Mouse (Mus musculus): ENCODE measurements around the gene Gm49333. TPM values are rescaled to one million over a fixed set of nuclear protein-coding genes. Genes with fewer than 3 reads are reported as not detected.
"Not testable (repeated sequence)": the region's sequence is repeated elsewhere in the genome, so short reads cannot be mapped to it uniquely, and the experiment has no call there.

Gene Gm49333
- polyA plus RNA-seq, 1 experiment from 2014 or later = 0.21 TPM

DNA sequence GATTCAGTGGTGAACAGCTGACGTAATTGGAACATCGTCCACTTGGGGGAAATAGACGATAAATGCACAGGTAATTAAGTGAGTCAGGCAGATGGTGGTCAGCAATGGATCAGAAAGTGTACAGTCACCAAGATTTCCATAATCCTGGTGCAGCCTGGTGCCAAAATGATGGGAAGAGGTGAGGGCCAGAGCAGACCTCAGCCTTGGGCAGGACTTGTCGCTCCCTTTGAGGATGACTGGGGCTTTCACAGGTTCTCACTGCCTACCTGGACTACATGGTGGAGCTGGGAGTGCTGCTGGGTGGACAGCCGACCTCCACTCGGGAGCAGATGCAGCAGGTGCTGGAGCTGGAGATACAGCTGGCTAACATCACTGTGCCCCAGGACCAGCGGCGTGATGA is 26.0 kb downstream of the Gm49333 start:
- no peaks in the 10 kb centered on the region for H3K4me1 ChIP-seq
- H3K27ac ChIP-seq = no peak overlapping the region
- H3K27me3 ChIP-seq (replicated peaks) = peaks cover 27% of the 10 kb centered on the region
- H3K36me3 ChIP-seq = no peaks in the 10 kb centered on the region
- WGBS (ENCODE audit: insufficient replicate concordance) = 55% methylated on average over 8 of the region's 8 CpGs
- H3K4me2 ChIP-seq = no peak overlapping the region
- no peak overlapping the region for H3K9ac ChIP-seq
- no peaks in the 10 kb centered on the region for H3K9me3 ChIP-seq (replicated peaks)
- no peak overlapping the region for H3K4me3 ChIP-seq
- no peak for ATAC-seq

DNA sequence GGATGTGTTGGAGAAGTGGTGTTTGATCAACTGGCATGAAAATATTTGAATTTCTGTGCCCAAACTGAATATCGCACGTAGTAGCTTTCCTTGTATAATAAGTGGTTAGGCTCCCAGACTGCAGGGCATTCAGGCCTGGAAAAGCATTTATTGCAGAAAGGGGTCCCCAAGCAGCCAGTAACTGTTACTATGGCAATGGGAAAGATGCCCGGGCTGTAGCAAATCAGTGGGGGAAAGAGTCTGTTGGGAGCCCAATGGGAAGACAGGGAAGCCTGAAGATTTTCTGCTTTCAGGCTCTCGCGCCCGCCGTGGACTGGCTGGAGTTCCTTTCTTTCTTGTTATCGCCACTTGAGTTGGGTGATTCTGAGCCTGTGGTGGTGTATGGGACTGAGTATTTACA is 27.0 kb downstream of the Gm49333 start:
- no peak for ATAC-seq
- no peaks in the 10 kb centered on the region for H3K36me3 ChIP-seq
- no peak overlapping the region for H3K4me2 ChIP-seq
- WGBS (ENCODE audit: insufficient replicate concordance) = 73% methylated on average over 8 of the region's 8 CpGs
- H3K27me3 ChIP-seq (replicated peaks) = peaks cover 26% of the 10 kb centered on the region
- no peak overlapping the region for H3K4me3 ChIP-seq
- H3K9me3 ChIP-seq (replicated peaks) = no peaks in the 10 kb centered on the region
- H3K4me1 ChIP-seq = no peaks in the 10 kb centered on the region
- H3K27ac ChIP-seq = no peak overlapping the region
- no peak overlapping the region for H3K9ac ChIP-seq

DNA sequence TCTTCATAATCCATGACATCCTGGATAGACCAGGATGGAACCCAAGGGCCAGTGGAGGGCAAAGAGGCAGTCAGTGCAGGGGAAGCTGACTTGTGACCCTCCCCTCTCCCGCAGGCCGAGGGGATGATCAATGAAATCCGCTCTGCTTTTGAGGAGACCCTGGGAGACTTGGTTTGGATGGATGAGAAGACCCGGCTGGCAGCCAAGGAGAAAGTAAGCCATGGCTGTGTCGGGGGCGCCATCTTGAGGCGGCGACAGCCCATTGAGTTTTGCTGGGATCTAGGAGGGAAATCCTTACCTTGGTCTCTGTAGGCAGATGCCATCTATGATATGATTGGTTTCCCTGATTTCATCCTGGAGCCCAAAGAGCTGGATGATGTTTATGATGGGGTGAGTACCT is 30.8 kb downstream of the Gm49333 start:
- Histone ChIP-seq H3K4me3 (no peak overlapping the region), H3K4me2 (no peak overlapping the region), H3K4me1 (no peaks in the 10 kb centered on the region), H3K36me3 (no peaks in the 10 kb centered on the region), H3K9ac (no peak overlapping the region), H3K27ac (no peak overlapping the region), H3K9me3 (replicated peaks) (no peaks in the 10 kb centered on the region), H3K27me3 (replicated peaks) (peaks cover 45% of the 10 kb centered on the region)
- 3% methylated on average over 8 of the region's 8 CpGs for WGBS (ENCODE audit: insufficient replicate concordance)
- no peak for ATAC-seq

DNA sequence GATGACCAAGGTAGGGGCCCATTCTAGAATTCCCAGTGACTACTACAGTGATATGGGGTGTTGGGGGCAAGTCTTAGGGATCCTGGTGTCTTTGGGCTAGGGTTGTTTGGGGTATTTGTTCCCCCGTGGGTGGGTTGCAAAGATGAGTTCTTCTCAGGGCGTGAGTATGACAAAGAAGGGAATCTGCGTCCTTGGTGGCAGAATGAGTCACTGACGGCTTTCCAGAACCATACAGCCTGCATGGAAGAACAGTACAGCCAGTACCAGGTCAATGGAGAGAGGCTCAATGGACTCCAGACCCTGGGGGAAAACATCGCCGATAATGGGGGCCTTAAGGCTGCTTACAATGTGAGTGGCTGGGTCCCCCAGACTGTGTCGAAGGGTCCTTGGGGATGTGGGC is 32.5 kb downstream of the Gm49333 start:
- H3K27ac ChIP-seq = no peak overlapping the region
- H3K4me3 ChIP-seq = no peak overlapping the region
- 67% methylated on average over 7 of the region's 7 CpGs for WGBS (ENCODE audit: insufficient replicate concordance)
- no peak overlapping the region for H3K4me2 ChIP-seq
- ATAC-seq = no peak
- no peaks in the 10 kb centered on the region for H3K4me1 ChIP-seq
- H3K9me3 ChIP-seq (replicated peaks) = no peaks in the 10 kb centered on the region
- peaks cover 41% of the 10 kb centered on the region for H3K27me3 ChIP-seq (replicated peaks)
- no peaks in the 10 kb centered on the region for H3K36me3 ChIP-seq
- H3K9ac ChIP-seq = no peak overlapping the region

DNA sequence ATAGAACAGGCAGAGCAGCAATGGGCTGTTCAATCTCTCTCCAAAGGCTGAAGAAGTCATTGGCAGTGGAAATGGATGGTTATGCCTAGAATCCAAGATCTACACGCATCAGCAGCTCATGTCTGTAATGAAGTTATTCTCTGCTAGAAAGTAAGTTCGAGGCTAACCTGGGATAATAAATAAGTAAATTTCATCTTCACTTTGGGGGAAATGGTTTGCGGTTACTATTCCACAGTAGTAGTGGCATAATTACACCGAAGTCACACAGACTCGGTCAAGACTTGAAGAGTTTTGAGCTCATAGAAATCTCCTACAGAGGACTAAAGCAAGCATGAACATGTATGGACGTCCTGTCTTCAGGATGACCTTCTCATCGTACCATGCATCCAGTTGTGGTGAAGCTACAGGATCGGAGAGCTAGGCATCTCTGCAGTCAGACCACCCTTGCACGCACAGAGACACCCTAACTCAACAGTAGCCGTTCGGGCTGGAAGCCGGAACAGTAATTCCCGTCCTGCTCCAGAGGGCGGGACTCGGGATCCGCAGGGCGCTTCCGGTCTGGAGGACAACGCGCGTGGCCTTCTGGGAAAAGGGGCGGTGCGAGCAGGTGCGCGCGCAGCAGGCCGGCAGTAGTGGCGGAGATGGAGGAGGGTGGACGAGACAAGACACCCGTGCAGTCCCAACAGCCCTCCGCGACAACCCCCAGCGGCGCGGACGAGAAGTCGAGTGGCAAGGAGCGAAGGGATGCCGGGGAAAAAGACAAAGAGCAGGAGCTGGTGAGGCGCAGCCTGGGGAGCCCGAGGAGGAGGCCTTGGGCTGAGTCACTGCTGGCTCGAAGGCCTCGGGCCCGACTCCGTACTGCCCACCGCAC is 39.9 kb downstream of the Gm49333 start, which contains the start of gene Psmd2:
Gene Psmd2 (plus strand): TSS at position 577 of the 871 bp plus-strand sequence.
- peaks cover 34% of the 10 kb centered on the region for H3K36me3 ChIP-seq
- no peaks in the 10 kb centered on the region for H3K9me3 ChIP-seq (replicated peaks)
- 0 out of 2 replicates have a peak, but pooled peaks cover 11% of the 10 kb centered on the region for H3K27me3 ChIP-seq (replicated peaks)
- peak; percentile 95 for ATAC-seq
- peak within 1 kb of the TSS; percentile 81 for H3K9ac ChIP-seq
- 1% methylated on average over 46 of the region's 46 CpGs for WGBS (ENCODE audit: insufficient replicate concordance)
- peaks cover 18% of the 10 kb centered on the region for H3K4me1 ChIP-seq
- H3K4me3 ChIP-seq = peak within 1 kb of the TSS; percentile 81
- H3K27ac ChIP-seq = peak within 1 kb of the TSS; percentile 52
- peak within 1 kb of the TSS; percentile 81 for H3K4me2 ChIP-seq

DNA sequence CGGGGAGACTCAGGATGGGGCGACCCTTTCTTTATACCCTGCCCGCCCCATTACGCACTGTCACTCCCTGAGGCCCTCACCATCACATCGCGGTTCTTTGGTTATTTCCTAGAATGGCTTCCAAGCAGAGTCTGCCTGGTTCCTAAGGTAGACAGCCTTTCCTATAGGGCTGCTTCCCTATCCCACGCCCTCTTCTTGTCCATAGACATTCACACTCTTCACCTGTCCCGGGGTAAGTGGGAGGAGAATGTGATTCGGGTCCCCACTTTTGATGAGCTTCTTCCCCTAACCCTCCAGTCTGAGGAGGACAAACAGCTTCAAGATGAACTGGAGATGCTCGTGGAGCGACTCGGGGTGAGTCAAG is 40.5 kb downstream of the Gm49333 start:
- H3K27me3 ChIP-seq (replicated peaks) = 0 out of 2 replicates have a peak, but pooled peaks cover 5% of the 10 kb centered on the region
- H3K9me3 ChIP-seq (replicated peaks) = no peaks in the 10 kb centered on the region
- ATAC-seq = peak; percentile 51; the same call in 1 of the 2 replicates
- H3K4me3 ChIP-seq = peak overlapping the region; percentile 81
- H3K27ac ChIP-seq = peak overlapping the region; percentile 52
- H3K4me2 ChIP-seq = peak overlapping the region; percentile 81
- H3K36me3 ChIP-seq = peaks cover 41% of the 10 kb centered on the region
- WGBS (ENCODE audit: insufficient replicate concordance) = 8% methylated on average over 12 of the region's 12 CpGs
- peak overlapping the region; percentile 81 for H3K9ac ChIP-seq
- H3K4me1 ChIP-seq = peaks cover 18% of the 10 kb centered on the region

DNA sequence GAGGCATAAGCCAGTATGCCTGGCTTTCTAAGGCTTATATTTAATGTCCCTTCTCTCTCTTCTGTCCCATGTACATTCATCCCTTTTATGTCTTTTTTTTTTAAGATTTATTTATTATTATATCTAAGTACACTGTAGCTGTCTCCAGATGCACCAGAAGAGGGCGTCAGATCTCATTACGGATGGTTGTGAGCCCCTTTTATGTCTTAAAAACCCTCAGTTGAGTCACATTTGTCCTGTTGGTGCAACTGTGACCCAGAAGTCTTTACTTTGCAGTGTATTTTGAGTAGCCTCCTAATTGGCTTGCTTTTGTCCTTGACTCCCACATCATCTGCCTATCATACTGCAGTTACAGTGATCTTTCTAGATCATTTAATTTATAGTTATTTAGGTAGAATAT is 41.9 kb downstream of the Gm49333 start:
- Histone ChIP-seq H3K4me1 (peaks cover 18% of the 10 kb centered on the region), H3K27ac (no peak overlapping the region), H3K36me3 (peaks cover 55% of the 10 kb centered on the region), H3K27me3 (replicated peaks) (no peaks in the 10 kb centered on the region), H3K9me3 (replicated peaks) (no peaks in the 10 kb centered on the region), H3K9ac (no peak overlapping the region), H3K4me3 (peak overlapping the region; percentile 81), H3K4me2 (peak overlapping the region; percentile 81)
- ATAC-seq = no peak
- 47% methylated on average over 2 of the region's 2 CpGs for WGBS (ENCODE audit: insufficient replicate concordance)

DNA sequence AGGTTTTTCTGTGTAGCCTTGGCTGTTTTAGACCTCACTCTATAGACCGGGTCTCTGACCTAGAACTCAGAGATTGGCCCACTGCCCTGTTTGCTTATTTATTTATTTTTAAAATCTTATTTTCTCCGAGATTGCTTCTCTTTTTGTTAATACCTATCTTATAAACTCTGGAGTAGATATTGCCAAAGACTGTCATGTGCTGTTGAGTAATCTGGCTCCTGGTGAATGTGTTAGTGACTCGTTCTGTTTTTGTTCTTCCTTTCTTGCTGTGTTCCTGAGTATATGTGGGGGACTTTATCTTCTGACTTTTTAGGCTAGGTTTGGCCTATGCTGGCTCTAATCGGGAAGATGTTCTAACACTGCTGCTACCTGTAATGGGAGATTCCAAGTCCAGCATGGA is 46.3 kb downstream of the Gm49333 start:
- ATAC-seq = no peak
- H3K9me3 ChIP-seq (replicated peaks) = no peaks in the 10 kb centered on the region
- H3K27me3 ChIP-seq (replicated peaks) = no peaks in the 10 kb centered on the region
- no peak overlapping the region for H3K9ac ChIP-seq
- H3K4me2 ChIP-seq = no peak overlapping the region
- 82% methylated on average over 4 of the region's 4 CpGs for WGBS (ENCODE audit: insufficient replicate concordance)
- H3K4me1 ChIP-seq = peaks cover 7% of the 10 kb centered on the region
- H3K27ac ChIP-seq = no peak overlapping the region
- no peak overlapping the region for H3K4me3 ChIP-seq
- H3K36me3 ChIP-seq = peaks cover 97% of the 10 kb centered on the region

DNA sequence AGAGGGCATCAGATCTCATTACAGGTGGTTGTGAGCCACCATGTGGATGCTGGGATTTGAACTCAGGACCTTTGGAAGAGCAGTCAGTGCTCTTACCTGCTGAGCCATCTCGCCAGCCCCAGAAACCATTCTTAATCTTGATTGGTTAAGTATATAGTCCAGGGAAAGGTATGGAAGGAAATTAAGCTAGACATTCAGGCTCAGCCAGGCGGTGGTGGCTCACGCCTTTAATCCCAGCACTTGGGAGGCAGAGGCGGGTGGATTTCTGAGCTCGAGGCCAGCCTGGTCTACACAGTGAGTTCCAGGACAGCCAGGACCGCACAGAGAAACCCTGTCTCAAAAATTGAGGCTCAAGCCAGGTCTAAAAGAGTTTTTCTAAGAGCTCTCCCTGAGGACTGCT is 56.6 kb downstream of the Gm49333 start, which contains the start of gene Eif4g1:
Gene Eif4g1 (plus strand): TSS at position 301 of the 400 bp plus-strand sequence.
- Histone ChIP-seq H3K36me3 (peaks cover 17% of the 10 kb centered on the region), H3K4me1 (peaks cover 10% of the 10 kb centered on the region)
- not testable (repeated sequence) for H3K4me2 ChIP-seq; H3K4me3 ChIP-seq; H3K27ac ChIP-seq; H3K9ac ChIP-seq; ATAC-seq; H3K27me3 ChIP-seq (replicated peaks); H3K9me3 ChIP-seq (replicated peaks)
- WGBS (ENCODE audit: insufficient replicate concordance) = 75% methylated on average over 5 of the region's 6 CpGs

DNA sequence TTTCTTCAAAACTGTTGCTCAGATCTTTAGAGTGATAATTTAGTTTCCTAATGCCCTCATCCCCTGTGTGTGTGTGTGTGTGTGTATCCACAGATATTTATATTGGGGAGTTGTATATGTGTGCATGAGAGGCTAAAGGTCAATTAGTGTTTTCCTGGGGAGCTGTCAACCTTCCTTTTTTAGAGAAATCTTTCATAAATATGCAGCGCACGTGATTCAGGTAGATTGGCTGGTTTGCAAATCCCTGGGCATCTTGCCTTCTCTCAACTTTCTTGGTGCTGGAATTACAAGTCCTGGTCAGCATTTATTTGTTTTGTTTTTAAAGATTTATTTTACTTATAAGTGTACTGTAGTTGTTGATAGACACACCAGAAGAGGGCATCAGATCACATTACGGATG is 58.9 kb downstream of the Gm49333 start:
- 82% methylated on average over 3 of the region's 3 CpGs for WGBS (ENCODE audit: insufficient replicate concordance)
- no peak overlapping the region for H3K4me3 ChIP-seq
- H3K4me2 ChIP-seq = no peak overlapping the region
- H3K36me3 ChIP-seq = peaks cover 13% of the 10 kb centered on the region
- H3K9me3 ChIP-seq (replicated peaks) = no peaks in the 10 kb centered on the region
- H3K27me3 ChIP-seq (replicated peaks) = no peaks in the 10 kb centered on the region
- H3K9ac ChIP-seq = no peak overlapping the region
- peaks cover 29% of the 10 kb centered on the region for H3K4me1 ChIP-seq
- no peak overlapping the region for H3K27ac ChIP-seq
- ATAC-seq = no peak

DNA sequence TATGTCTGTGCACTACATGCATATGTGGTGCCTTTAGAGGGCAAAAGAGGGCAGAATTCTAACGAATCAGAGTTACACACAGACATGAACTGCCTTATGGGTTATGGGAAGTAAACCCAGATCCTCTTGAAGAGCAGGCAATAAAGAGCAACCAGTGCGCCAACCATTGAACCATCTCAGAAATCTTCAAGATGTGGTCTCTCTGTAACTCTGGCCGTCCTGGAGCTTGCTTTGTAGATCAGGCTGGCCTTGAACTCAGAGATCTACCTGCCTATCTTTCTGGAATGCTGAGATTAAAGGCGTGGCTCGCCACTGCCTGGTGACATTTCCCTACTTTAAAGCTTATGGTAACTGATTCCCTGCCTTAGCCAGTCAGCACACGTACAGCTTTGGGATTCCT is 60.5 kb downstream of the Gm49333 start:
- no peak for ATAC-seq
- Histone ChIP-seq H3K27ac (peak overlapping the region; percentile 93), H3K9me3 (replicated peaks) (no peaks in the 10 kb centered on the region), H3K4me1 (peaks cover 39% of the 10 kb centered on the region), H3K4me3 (peak overlapping the region; percentile 99), H3K36me3 (peaks cover 29% of the 10 kb centered on the region), H3K27me3 (replicated peaks) (no peaks in the 10 kb centered on the region), H3K4me2 (peak overlapping the region; percentile 89), H3K9ac (peak overlapping the region; percentile 52; the same call in 1 of the 2 replicates)
- 17% methylated on average over 6 of the region's 6 CpGs for WGBS (ENCODE audit: insufficient replicate concordance)

DNA sequence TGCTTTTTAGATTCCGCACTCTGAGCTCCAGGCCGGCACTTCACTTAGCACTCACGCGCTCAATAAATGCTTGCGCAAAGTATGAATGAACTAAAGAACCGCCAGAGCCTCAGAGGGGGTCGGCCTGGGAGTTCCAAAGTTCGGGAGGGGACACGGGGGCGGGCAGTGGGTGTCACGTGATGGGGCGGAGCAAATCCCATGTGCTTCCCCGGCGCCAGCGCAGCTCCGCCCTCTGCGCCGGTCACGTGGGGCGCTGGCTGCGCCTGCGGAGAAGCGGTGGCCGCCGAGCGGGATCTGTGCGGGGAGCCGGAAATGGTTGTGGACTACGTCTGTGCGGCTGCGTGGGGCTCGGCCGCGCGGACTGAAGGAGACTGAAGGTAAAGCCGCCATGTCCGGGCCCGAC is 61.1 kb downstream of the Gm49333 start:
- under 1% methylated on average over 38 of the region's 38 CpGs for WGBS (ENCODE audit: insufficient replicate concordance)
- Histone ChIP-seq H3K4me3 (peak overlapping the region; percentile 99), H3K27ac (peak overlapping the region; percentile 93), H3K9ac (peak overlapping the region; percentile 99), H3K4me2 (peak overlapping the region; percentile 89), H3K36me3 (peaks cover 35% of the 10 kb centered on the region), H3K4me1 (peaks cover 45% of the 10 kb centered on the region), H3K9me3 (replicated peaks) (no peaks in the 10 kb centered on the region), H3K27me3 (replicated peaks) (no peaks in the 10 kb centered on the region)
- ATAC-seq = peak; percentile 84

Measured in liver, embryonic 12.5 days (tissue).